Mouse (Mus musculus) bone marrow, adult 2 months (tissue): ENCODE measurements at regions not wholly inside any gene's neighbourhood (a gene's known extent, or its start where the extent isn't known, plus 50 kb on each side); places are given as distances from the start of the nearest gene placed in this dataset.

Experiments used
- CTCF ChIP-seq: fragments of 200-500 bp; IDR thresholded peaks from 2 replicates; pipeline ENCODE4 v1.5.1; 2011; ENCODE audit warnings: low read length, control low read depth; ENCODE audit not compliant: control insufficient read depth, insufficient read depth
- POLR2A ChIP-seq: fragments of 200-500 bp; IDR thresholded peaks from 2 replicates; pipeline ENCODE4 v1.6.1; 2011; ENCODE audit warnings: low read depth, mild to moderate bottlenecking, control low read depth, low read length, borderline replicate concordance; ENCODE audit not compliant: control insufficient read depth

GRCm38 (mm10) chr3:144302626-144303025 is 97.6 kb upstream of the Lmo4 start:
- TF ChIP-seq POLR2A, result no peak
- TF ChIP-seq CTCF, result no peak
